Comparison of ENCODE assay signal across 8 mouse cellular contexts in genomic region chr7:102065046-102065891, GRCm38 (mm10). TPM values are rescaled to one million over a fixed set of nuclear protein-coding genes. Genes with fewer than 3 reads are reported as not detected.
DNase-seq lines count a peak whose midpoint lies in the region; ATAC-seq and TF ChIP-seq lines count a peak whose summit lies in the region.

Gene Rnf121 (minus strand): TSS chr7:102065469.
Gene Xndc1 (plus strand): TSS chr7:102065511.
Gene Xntrpc (plus strand): TSS chr7:102065713.

- peak within 1 kb of the TSS; percentile 77 for H3K4me3 ChIP-seq in gastrocnemius, adult 2 months
- peak within 1 kb of the TSS; percentile 65 for H3K4me3 ChIP-seq in hindbrain, postnatal 0 days (ENCODE audit: low read length)
- H3K4me3 ChIP-seq in left cerebral cortex, adult 2 months = peak within 1 kb of the TSS; percentile 93

- no peak for TF ChIP-seq CTCF in gastrocnemius, adult 2 months (IDR thresholded peaks at IDR 0.05)
- TF ChIP-seq CTCF in hindbrain, postnatal 0 days (IDR thresholded peaks at IDR 0.05; ENCODE audit: low read depth) = no peak
- no peak for TF ChIP-seq CTCF in left cerebral cortex, adult 2 months (IDR thresholded peaks at IDR 0.05)

- peak within 1 kb of the TSS; percentile 61 for H3K4me2 ChIP-seq in hindbrain, postnatal 0 days (ENCODE audit: low read depth, low read length)

- DNase-seq in ZHBTc4 (ENCODE audit: low read depth, low spot score) = peak; percentile 95
- peak; percentile 97 for DNase-seq in gastrocnemius, adult 2 months
- DNase-seq in hindbrain, postnatal 0 days (ENCODE audit: low spot score) = peak; percentile 96
- peak; percentile 91 to 92 for DNase-seq in left cerebral cortex, adult 2 months (ENCODE audit: extremely low spot score in 1 of 2, low spot score in 2 of 2)
- peak; percentile 94 to 95 for DNase-seq in right cerebral cortex, adult 2 months (ENCODE audit: low spot score in 2 of 2)
- peak; percentile 93 for DNase-seq in urinary bladder, postnatal 14 days (ENCODE audit: low spot score)

- peaks cover 15% of the 10 kb centered on the region for H3K4me1 ChIP-seq in hindbrain, postnatal 0 days (ENCODE audit: insufficient read depth, low read length)

- H3K9me3 ChIP-seq in hindbrain, postnatal 0 days (ENCODE audit: low read length) = no peaks in the 10 kb centered on the region

- H3K36me3 ChIP-seq in hindbrain, postnatal 0 days (ENCODE audit: insufficient read depth, low read length) = no peaks in the 10 kb centered on the region

- H3K27me3 ChIP-seq in hindbrain, postnatal 0 days (ENCODE audit: insufficient read depth, low read length) = no peaks in the 10 kb centered on the region

- under 1% methylated on average over 56 of the region's 56 CpGs for WGBS in hindbrain, postnatal 0 days

- peak within 1 kb of the TSS; percentile 64 for H3K9ac ChIP-seq in hindbrain, postnatal 0 days (replicated peaks; ENCODE audit: low read length)

- peak; percentile 96 for ATAC-seq in common myeloid progenitor, adult 5-6 weeks (replicated peaks; ENCODE audit: low read depth, poor library complexity, severe bottlenecking)
- peak; percentile 100 for ATAC-seq in hindbrain, postnatal 0 days
- ATAC-seq in megakaryocyte, adult 5-6 weeks (ENCODE audit: poor library complexity, severe bottlenecking) = peak; percentile 99

- H3K27ac ChIP-seq in gastrocnemius, adult 2 months = peak within 1 kb of the TSS; percentile 92
- peak within 1 kb of the TSS; percentile 83 for H3K27ac ChIP-seq in hindbrain, postnatal 0 days
- H3K27ac ChIP-seq in left cerebral cortex, adult 2 months = peak within 1 kb of the TSS; percentile 78

- intact Hi-C loops in gastrocnemius, adult 2 months (cut with DNase I) = loop anchor here (10.0 kb wide), 1 partner anchor 400 kb away; the partner anchor contains the start of gene Clpb
- intact Hi-C loops in left cerebral cortex, adult 2 months (cut with DNase I) = loop anchor here (1.0 kb wide), 1 partner anchor 132 kb away; the partner anchor contains the start of gene Lrrc51

RNA-seq across cellular contexts. Expression of gene Rnf121, which starts in this region (rescaled TPM):
- total RNA-seq in common myeloid progenitor, adult 5-6 weeks (2017) = 6.6 and 13.2 TPM in 2 replicates
- 10 to 100 TPM; 23.3 to 25.7 TPM for total RNA-seq in gastrocnemius, adult 2 months (2021)
- total RNA-seq in hindbrain, postnatal 0 days (2014; rRNA removed) = 28.8 and 31.7 TPM in 2 replicates
- polyA plus RNA-seq in hindbrain, postnatal 0 days (2015; fragmentation: Nextera tagmentation; extraction: Ambion mirVana) = 22.6 and 23.8 TPM in 2 replicates
- 10 to 100 TPM; 51.1 to 53.9 TPM for total RNA-seq in left cerebral cortex, adult 2 months (2021)
- 13.3 and 14.9 TPM in 2 replicates for total RNA-seq in megakaryocyte, adult 5-6 weeks (2015)
- 10.5 and 11.0 TPM in 2 replicates for total RNA-seq in megakaryocyte, adult 5-6 weeks (2017)

RNA-seq across cellular contexts. Expression of gene Xndc1, which starts in this region (rescaled TPM):
- total RNA-seq in common myeloid progenitor, adult 5-6 weeks (2017) = 27.5 and 43.1 TPM in 2 replicates
- 1 to 10 TPM; 4.4 to 6.5 TPM for total RNA-seq in gastrocnemius, adult 2 months (2021)
- total RNA-seq in hindbrain, postnatal 0 days (2014; rRNA removed) = 16.2 and 22.6 TPM in 2 replicates
- 15.8 and 19.0 TPM in 2 replicates for polyA plus RNA-seq in hindbrain, postnatal 0 days (2015; fragmentation: Nextera tagmentation; extraction: Ambion mirVana)
- total RNA-seq in left cerebral cortex, adult 2 months (2021) = 10 to 100 TPM; 25.6 to 28.2 TPM
- 7.1 and 9.5 TPM in 2 replicates for total RNA-seq in megakaryocyte, adult 5-6 weeks (2015)
- total RNA-seq in megakaryocyte, adult 5-6 weeks (2017) = 13.0 and 15.4 TPM in 2 replicates

RNA-seq across cellular contexts. Expression of gene Xntrpc, which starts in this region (rescaled TPM):
- total RNA-seq in common myeloid progenitor, adult 5-6 weeks (2017) = 0.68 and 0.69 TPM in 2 replicates
- 1 to 10 TPM in 1 of 2 experiments, under 1 TPM in 1; 0.50 to 1.2 TPM for total RNA-seq in gastrocnemius, adult 2 months (2021)
- 0.47 and 3.5 TPM in 2 replicates for total RNA-seq in hindbrain, postnatal 0 days (2014; rRNA removed)
- polyA plus RNA-seq in hindbrain, postnatal 0 days (2015; fragmentation: Nextera tagmentation; extraction: Ambion mirVana) = 0.40 and 0.42 TPM in 2 replicates
- total RNA-seq in left cerebral cortex, adult 2 months (2021) = 1 to 10 TPM; 2.6 to 3.0 TPM
- 0.39 and 0.40 TPM in 2 replicates for total RNA-seq in megakaryocyte, adult 5-6 weeks (2015)
- not detected in 2 replicates for total RNA-seq in megakaryocyte, adult 5-6 weeks (2017)

Comparison
In these comparisons a context has a peak if more than half of its experiments do, and no peak if none do; other contexts are left out.
1. Peak in every context shown above with its lines: DNase-seq, ATAC-seq, H3K4me3 ChIP-seq and H3K27ac ChIP-seq.